Mouse (Mus musculus): ENCODE measurements around the gene Lactb.
A peak's percentile ranks its signal among the peaks of the same experiment; 100 is the strongest.
"Not testable (repeated sequence)": the region's sequence is repeated elsewhere in the genome, so short reads cannot be mapped to it uniquely, and the experiment has no call there.

Lactb gene

GRCm38 (mm10) chr9:66920488-66921279 lies 54.6 kb downstream of the Lactb start:
- DNase-seq (ENCODE audit: low spot score in 2 of 2): no peak

GRCm38 (mm10) chr9:66919981-66920380 lies 55.3 kb downstream of the Lactb start:
- DNase-seq (ENCODE audit: low spot score in 2 of 2): peak in 1 of 2 experiments; percentile 7

- peak; percentile 90 to 97 for DNase-seq (ENCODE audit: low spot score in 2 of 2)
Measured at GRCm38 (mm10) chr9:66919382-66919971, 55.8 kb downstream of the Lactb start, which contains the start of gene Rab8b. Gene Rab8b, minus strand, starts transcription at chr9:66919687.

- DNase-seq (ENCODE audit: low spot score in 2 of 2): peak in 1 of 2 experiments; percentile 26
Measured at GRCm38 (mm10) chr9:66918672-66919330, 56.5 kb downstream of the Lactb start.

GRCm38 (mm10) chr9:66917892-66918255 lies 57.4 kb downstream of the Lactb start:
- no peak for DNase-seq (ENCODE audit: low spot score in 2 of 2)

GRCm38 (mm10) chr9:66917216-66917891 lies 57.9 kb downstream of the Lactb start:
- DNase-seq (ENCODE audit: low spot score in 2 of 2): no peak

GRCm38 (mm10) chr9:66915869-66916785 lies 59.2 kb downstream of the Lactb start:
- DNase-seq (ENCODE audit: low spot score in 2 of 2): no peak

- no peak for DNase-seq (ENCODE audit: low spot score in 2 of 2)
Measured at GRCm38 (mm10) chr9:66915401-66915800, 59.9 kb downstream of the Lactb start.

GRCm38 (mm10) chr9:66914540-66914939 lies 60.7 kb downstream of the Lactb start:
- no peak for DNase-seq (ENCODE audit: low spot score in 2 of 2)

GRCm38 (mm10) chr9:66913254-66913934 lies 61.9 kb downstream of the Lactb start:
- DNase-seq (ENCODE audit: low spot score in 2 of 2): not testable (repeated sequence)

GRCm38 (mm10) chr9:66912304-66912703 lies 63.0 kb downstream of the Lactb start:
- no peak for DNase-seq (ENCODE audit: low spot score in 2 of 2)

- DNase-seq (ENCODE audit: low spot score in 2 of 2): no peak
Measured at GRCm38 (mm10) chr9:66910677-66911076, 64.6 kb downstream of the Lactb start.

- DNase-seq (ENCODE audit: low spot score in 2 of 2): no peak
Measured at GRCm38 (mm10) chr9:66909922-66910321, 65.4 kb downstream of the Lactb start.

GRCm38 (mm10) chr9:66907746-66908397 lies 67.4 kb downstream of the Lactb start:
- DNase-seq (ENCODE audit: low spot score in 2 of 2): no peak

GRCm38 (mm10) chr9:66907126-66907525 lies 68.2 kb downstream of the Lactb start:
- no peak for DNase-seq (ENCODE audit: low spot score in 2 of 2)

- peak in 1 of 2 experiments; percentile 35 for DNase-seq (ENCODE audit: low spot score in 2 of 2)
Measured at GRCm38 (mm10) chr9:66905990-66906389, 69.3 kb downstream of the Lactb start.

Data from urinary bladder, postnatal 36 days (tissue).